Mouse (Mus musculus): ENCODE measurements around the gene Zdhhc22.

GRCm38 (mm10) chr12:86949501-86949900 lies 40.7 kb downstream of the Zdhhc22 start:
- TF ChIP-seq CTCF (IDR thresholded peaks at IDR 0.05; ENCODE audit: extremely low read depth, insufficient read length, insufficient replicate concordance, low read depth, low read length), result no peak
- no peak for TF ChIP-seq POLR2A (IDR thresholded peaks at IDR 0.05; ENCODE audit: low read depth, low read length)

All from small intestine, adult 2 months (tissue).